Mouse (Mus musculus): Measurements from ENCODE around the gene Myadml2.

GRCm38 (mm10) chr11:120603545-120603944 is 44.4 kb downstream of the Myadml2 start:
- TF ChIP-seq POLR2AphosphoS2 (IDR thresholded peaks at IDR 0.05; ENCODE audit: insufficient read length, low read depth): no peak
- TF ChIP-seq POLR2A (IDR thresholded peaks at IDR 0.05; ENCODE audit: insufficient read length, low read depth): no peak
- no peak for TF ChIP-seq MAX (IDR thresholded peaks at IDR 0.05; ENCODE audit: low read depth)
- no peak for TF ChIP-seq MYOG (IDR thresholded peaks at IDR 0.05; ENCODE audit: control insufficient read depth in 1 of 3, insufficient read depth in 1 of 3, insufficient read length in 2 of 3, low read depth in 2 of 3)
